ENCODE assay signal across 22 mouse cellular contexts in the genomic region with DNA sequence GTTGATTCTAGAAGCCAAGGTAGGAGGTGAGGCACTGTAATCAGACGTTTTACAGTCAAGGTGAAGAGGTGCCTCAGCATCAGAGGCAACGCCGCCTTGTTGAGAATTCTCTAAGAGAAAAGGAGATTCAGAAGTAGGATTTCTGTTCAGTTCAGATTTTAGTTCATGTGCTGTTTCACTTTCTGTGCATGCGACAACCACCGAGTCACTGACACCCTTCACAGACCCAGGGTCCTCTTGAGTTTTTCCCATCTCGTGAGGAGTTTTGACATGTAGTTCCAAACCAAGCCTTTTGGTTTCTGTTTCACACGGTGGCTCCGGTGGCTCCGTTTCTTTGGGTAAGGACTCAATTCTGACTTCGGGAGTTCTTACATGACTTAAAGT. TPM values are rescaled to one million over a fixed set of nuclear protein-coding genes. Genes with fewer than 3 reads are reported as not detected.
A peak's percentile ranks its signal among the peaks of the same experiment; 100 is the strongest.
DNase-seq lines count a peak whose midpoint lies in the region; ATAC-seq and TF ChIP-seq lines count a peak whose summit lies in the region.
"Had no signal": no experiment of that assay in that cellular context is flagged by ENCODE, and none has a peak within 500 bp of the region (broad histone marks: within the 10 kb centered on the region; RNA-seq: fewer than 3 reads in every experiment).

No protein-coding gene starts in this region.

- peak overlapping the region; percentile 70; the same call in 1 of the 2 replicates for H3K27ac ChIP-seq in intestine, embryonic 14.5 days (ENCODE audit: low read depth)
- H3K27ac ChIP-seq in intestine, embryonic 15.5 days = no peak overlapping the region
- H3K27ac ChIP-seq in lung, embryonic 14.5 days (ENCODE audit: low read depth) = no peak overlapping the region
- H3K27ac ChIP-seq in embryonic fibroblast, embryonic 13.5 days (ENCODE audit: insufficient read depth, low read length) = peak overlapping the region; percentile 39; the same call in 1 of the 2 replicates
- H3K27ac ChIP-seq in stomach, embryonic 16.5 days (ENCODE audit: low read length) = peak overlapping the region; percentile 84; the same call in 1 of the 2 replicates
- H3K27ac ChIP-seq: forebrain, embryonic 15.5 days; hindbrain, postnatal 0 days; left cerebral cortex, adult 2 months; midbrain, embryonic 15.5 days; neural tube, embryonic 13.5 days had no signal

- no peaks in the 10 kb centered on the region for H3K27me3 ChIP-seq in intestine, embryonic 14.5 days (replicated peaks; ENCODE audit: control insufficient read depth, insufficient read depth, low read length)
- no peaks in the 10 kb centered on the region for H3K27me3 ChIP-seq in intestine, embryonic 15.5 days (replicated peaks)
- H3K27me3 ChIP-seq in lung, embryonic 14.5 days (ENCODE audit: insufficient read depth, low read length) = no peaks in the 10 kb centered on the region
- H3K27me3 ChIP-seq in stomach, embryonic 16.5 days (ENCODE audit: control insufficient read depth, insufficient read depth, low read length) = no peaks in the 10 kb centered on the region
- H3K27me3 ChIP-seq: embryonic facial prominence, embryonic 15.5 days; forebrain, embryonic 15.5 days; midbrain, embryonic 15.5 days; neural tube, embryonic 13.5 days; stomach, embryonic 15.5 days had no signal

- no peak overlapping the region for H3K4me3 ChIP-seq in intestine, embryonic 14.5 days (ENCODE audit: low read depth, low read length)
- no peak overlapping the region for H3K4me3 ChIP-seq in intestine, embryonic 15.5 days (replicated peaks)
- no peak overlapping the region for H3K4me3 ChIP-seq in lung, embryonic 14.5 days (ENCODE audit: low read depth, low read length)
- H3K4me3 ChIP-seq in embryonic fibroblast, embryonic 13.5 days (ENCODE audit: insufficient read depth, low read length) = no peak overlapping the region
- no peak overlapping the region for H3K4me3 ChIP-seq in stomach, embryonic 16.5 days (replicated peaks; ENCODE audit: low read length)
- H3K4me3 ChIP-seq: embryonic facial prominence, embryonic 15.5 days; forebrain, embryonic 15.5 days; left cerebral cortex, adult 2 months; midbrain, embryonic 15.5 days; myocyte; neural tube, embryonic 13.5 days; stomach, embryonic 15.5 days had no signal

- ATAC-seq in intestine, embryonic 14.5 days (replicated peaks; ENCODE audit: low FRiP score, low TSS enrichment, low read depth) = no peak
- ATAC-seq in intestine, embryonic 15.5 days = no peak
- 0 out of 2 replicates have a peak, but pooled peaks have one; percentile 7 for ATAC-seq in lung, embryonic 14.5 days (ENCODE audit: insufficient read depth)
- ATAC-seq in stomach, embryonic 16.5 days (ENCODE audit: insufficient read depth, low FRiP score) = no peak
- ATAC-seq: forebrain, embryonic 15.5 days; hindbrain, postnatal 0 days; midbrain, embryonic 15.5 days had no signal

- TF ChIP-seq CTCF in lung, embryonic 14.5 days (IDR thresholded peaks at IDR 0.05; ENCODE audit: low read depth) = no peak
- no peak for TF ChIP-seq CTCF in embryonic fibroblast, embryonic 13.5 days (IDR thresholded peaks at IDR 0.05; ENCODE audit: borderline replicate concordance, insufficient read depth, low read length)

- TF ChIP-seq POLR2A in embryonic fibroblast, embryonic 13.5 days (IDR thresholded peaks at IDR 0.05; ENCODE audit: low read depth, low read length) = no peak

- no peak for DNase-seq in intestine, embryonic 14.5 days (ENCODE audit: low spot score)
- no peak for DNase-seq in lung, embryonic 14.5 days
- no peak for DNase-seq in lung, adult 18-20 months
- DNase-seq in adrenal gland, adult 18-20 months (ENCODE audit: low spot score in 2 of 2) = no peak
- DNase-seq: adrenal gland, postnatal 25 days; cerebellum, adult 11 months; cerebellum, adult 9-11 months; heart, postnatal 10 days; lung, adult 2 months; retina, postnatal 1 day had no signal

- H3K36me3 ChIP-seq in intestine, embryonic 14.5 days (ENCODE audit: control insufficient read depth, insufficient read depth, low read length) = no peaks in the 10 kb centered on the region
- H3K36me3 ChIP-seq in intestine, embryonic 15.5 days = no peaks in the 10 kb centered on the region
- H3K36me3 ChIP-seq in lung, embryonic 14.5 days (ENCODE audit: insufficient read depth) = peaks cover 10% of the 10 kb centered on the region; the same call in 1 of the 2 replicates
- H3K36me3 ChIP-seq in stomach, embryonic 16.5 days (ENCODE audit: control insufficient read depth, insufficient read depth, low read length) = 0 out of 2 replicates have a peak, but pooled peaks cover 6% of the 10 kb centered on the region
- H3K36me3 ChIP-seq: forebrain, embryonic 15.5 days; midbrain, embryonic 15.5 days had no signal

- no peaks in the 10 kb centered on the region; the same call in none of the 2 replicates for H3K4me1 ChIP-seq in intestine, embryonic 14.5 days (replicated peaks; ENCODE audit: control insufficient read depth, insufficient read depth, low read length)
- no peaks in the 10 kb centered on the region for H3K4me1 ChIP-seq in intestine, embryonic 15.5 days (replicated peaks)
- no peaks in the 10 kb centered on the region for H3K4me1 ChIP-seq in lung, embryonic 14.5 days (ENCODE audit: insufficient read depth)
- H3K4me1 ChIP-seq in embryonic fibroblast, embryonic 13.5 days (ENCODE audit: control insufficient read depth, insufficient read depth, low read length) = no peaks in the 10 kb centered on the region
- H3K4me1 ChIP-seq in stomach, embryonic 16.5 days (ENCODE audit: control insufficient read depth, insufficient read depth, low read length) = peaks cover 6% of the 10 kb centered on the region; the same call in 1 of the 2 replicates
- H3K4me1 ChIP-seq: embryonic facial prominence, embryonic 15.5 days; forebrain, embryonic 15.5 days; midbrain, embryonic 15.5 days; stomach, embryonic 15.5 days had no signal

- H3K9ac ChIP-seq in intestine, embryonic 14.5 days (ENCODE audit: low read length) = no peak overlapping the region
- H3K9ac ChIP-seq in intestine, embryonic 15.5 days = no peak overlapping the region
- no peak overlapping the region for H3K9ac ChIP-seq in lung, embryonic 14.5 days
- no peak overlapping the region for H3K9ac ChIP-seq in stomach, embryonic 16.5 days (ENCODE audit: low read length)
- H3K9ac ChIP-seq: embryonic facial prominence, embryonic 15.5 days; forebrain, embryonic 15.5 days; midbrain, embryonic 15.5 days; neural tube, embryonic 13.5 days; stomach, embryonic 15.5 days had no signal

- no peak overlapping the region for H3K4me2 ChIP-seq in intestine, embryonic 14.5 days (ENCODE audit: low read length)
- no peak overlapping the region for H3K4me2 ChIP-seq in intestine, embryonic 15.5 days (replicated peaks)
- no peak overlapping the region for H3K4me2 ChIP-seq in lung, embryonic 14.5 days
- no peak overlapping the region for H3K4me2 ChIP-seq in stomach, embryonic 16.5 days (ENCODE audit: low read depth, low read length)
- H3K4me2 ChIP-seq: embryonic facial prominence, embryonic 15.5 days; forebrain, embryonic 15.5 days; liver, embryonic 11.5 days; midbrain, embryonic 15.5 days; neural tube, embryonic 13.5 days; stomach, embryonic 15.5 days had no signal

- 82% methylated on average over 10 of the region's 10 CpGs for WGBS in intestine, embryonic 14.5 days
- 83% methylated on average over 10 of the region's 10 CpGs for WGBS in intestine, embryonic 15.5 days
- WGBS in lung, embryonic 14.5 days = 84% methylated on average over 10 of the region's 10 CpGs
- 86% methylated on average over 10 of the region's 10 CpGs for WGBS in stomach, embryonic 16.5 days

- H3K9me3 ChIP-seq in intestine, embryonic 14.5 days (ENCODE audit: control insufficient read depth, low read length) = no peaks in the 10 kb centered on the region
- no peaks in the 10 kb centered on the region for H3K9me3 ChIP-seq in intestine, embryonic 15.5 days
- no peaks in the 10 kb centered on the region for H3K9me3 ChIP-seq in lung, embryonic 14.5 days (ENCODE audit: low read depth, low read length)
- H3K9me3 ChIP-seq in stomach, embryonic 16.5 days (replicated peaks; ENCODE audit: control insufficient read depth, low read length) = no peaks in the 10 kb centered on the region
- H3K9me3 ChIP-seq: embryonic facial prominence, embryonic 15.5 days; forebrain, embryonic 15.5 days; midbrain, embryonic 15.5 days; neural tube, embryonic 13.5 days; stomach, embryonic 15.5 days had no signal

RNA-seq across cellular contexts. Expression of a gene that starts 41.9 kb away (rescaled TPM):
- polyA plus RNA-seq in intestine, embryonic 14.5 days (2014; fragmentation: Nextera tagmentation; extraction: Ambion mirVana) = 9.8 and 15.1 TPM in 2 replicates
- polyA plus RNA-seq in intestine, embryonic 15.5 days (2015; fragmentation: Nextera tagmentation; extraction: Ambion mirVana) = 5.5 and 5.6 TPM in 2 replicates
- 9.7 and 10.6 TPM in 2 replicates for polyA plus RNA-seq in lung, embryonic 14.5 days (2014; fragmentation: Nextera tagmentation; extraction: Ambion mirVana)
- polyA plus RNA-seq in embryonic fibroblast, embryonic 13.5 days (2011; ENCODE audit: insufficient read length, low read depth, missing spikeins) = 14.1 and 16.4 TPM in 2 replicates
- polyA plus RNA-seq in stomach, embryonic 16.5 days (2015; fragmentation: Nextera tagmentation; extraction: Ambion mirVana) = 11.2 and 11.6 TPM in 2 replicates
- 10 to 100 TPM; 16.4 to 16.5 TPM for total RNA-seq in adrenal gland, adult 18-20 months (2021)

Comparison
In these comparisons a context has a peak if more than half of its experiments do, and no peak if none do; other contexts are left out.
1. H3K27ac ChIP-seq: peak in intestine, embryonic 14.5 days (single experiment), embryonic fibroblast, embryonic 13.5 days (single experiment) and stomach, embryonic 16.5 days (single experiment); none in intestine, embryonic 15.5 days (single experiment) and lung, embryonic 14.5 days (single experiment).